Mouse (Mus musculus) right cerebral cortex, postnatal 25 days (tissue): Measurements from ENCODE around the gene Gm3043.
"Not testable (repeated sequence)": the region's sequence is repeated elsewhere in the genome, so short reads cannot be mapped to it uniquely, and the experiment has no call there.

ENCODE experiments used
- DNase-seq: peaks from one replicate; pipeline ENCODE4 v3.0.0; 2022

Gm3043 gene

GRCm38 (mm10) chr14:3688483-3688882, at the start of gene Gm3043:
TSS of gene Gm3043 (plus strand) at chr14:3688783.
- DNase-seq, result not testable (repeated sequence)

GRCm38 (mm10) chr14:3651730-3652129, 36.9 kb upstream of the Gm3043 start, which contains the start of gene Gm3020:
TSS of gene Gm3020 (plus strand) at chr14:3652030.
- not testable (repeated sequence) for DNase-seq
